Mouse (Mus musculus): Measurements from ENCODE around the gene 4932438A13Rik. TPM values are rescaled to one million over a fixed set of nuclear protein-coding genes. Genes with fewer than 3 reads are reported as not detected.

4932438A13Rik gene
- total RNA-seq (2022), result 10 to 100 TPM; 44.8 to 53.5 (median 46.3) TPM

GRCm38 (mm10) chr3:36862721-36863275, at the start of gene 4932438A13Rik:
Gene 4932438A13Rik (plus strand): TSS chr3:36863104.
- DNase-seq (ENCODE audit: low spot score), result peak; percentile 97

- DNase-seq (ENCODE audit: low spot score), result no peak
These were observed 46.3 kb upstream of the 4932438A13Rik start for GRCm38 (mm10) chr3:36816633-36817032.

DNA sequence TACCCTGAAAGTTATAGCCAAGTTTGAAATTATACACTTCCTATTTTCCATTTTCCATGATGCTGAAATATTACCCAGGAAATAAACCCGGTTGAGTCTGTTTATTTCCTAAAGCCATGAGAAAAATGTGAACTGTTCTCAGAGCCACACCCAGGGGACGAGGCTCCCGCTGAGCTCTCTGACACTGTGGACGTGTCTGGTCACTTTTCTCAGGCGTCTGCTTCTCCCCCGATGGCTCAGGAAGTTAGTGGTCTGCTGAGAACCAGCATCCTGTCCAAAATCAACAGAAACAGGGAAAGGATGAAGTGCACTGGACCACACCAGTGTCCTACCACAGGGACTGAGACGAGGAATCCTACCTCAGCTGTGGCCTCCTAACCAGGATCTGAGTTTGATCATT, 43.5 kb upstream of the 4932438A13Rik start:
- peak; percentile 57 for DNase-seq (ENCODE audit: low spot score)

- DNase-seq (ENCODE audit: low spot score), result no peak
These were observed 41.9 kb upstream of the 4932438A13Rik start for GRCm38 (mm10) chr3:36821037-36821436.

DNA sequence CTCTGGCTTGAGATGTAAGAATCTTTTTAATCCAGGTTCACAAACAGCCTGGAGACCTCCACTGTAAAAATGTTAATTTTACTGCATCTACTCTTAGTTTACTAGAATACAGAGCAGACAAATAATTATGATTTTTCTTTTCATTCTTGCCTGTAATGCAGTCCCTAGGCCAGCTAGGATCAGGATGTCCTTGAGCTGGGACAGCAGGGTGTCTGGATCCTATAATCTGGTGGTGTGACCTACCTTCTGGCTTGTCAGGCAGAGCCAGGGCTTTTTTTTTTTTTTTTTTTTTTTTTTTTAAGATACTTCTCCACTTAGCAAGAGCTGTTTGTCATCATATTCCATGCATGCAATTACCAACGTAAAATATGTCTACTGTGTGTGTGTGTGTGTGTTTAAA, 37.8 kb upstream of the 4932438A13Rik start:
- DNase-seq (ENCODE audit: low spot score), result no peak

- DNase-seq (ENCODE audit: low spot score), result no peak
These were observed 37.4 kb upstream of the 4932438A13Rik start for GRCm38 (mm10) chr3:36825554-36825953.

GRCm38 (mm10) chr3:36827274-36828025, 35.5 kb upstream of the 4932438A13Rik start:
- no peak for DNase-seq (ENCODE audit: low spot score)

DNA sequence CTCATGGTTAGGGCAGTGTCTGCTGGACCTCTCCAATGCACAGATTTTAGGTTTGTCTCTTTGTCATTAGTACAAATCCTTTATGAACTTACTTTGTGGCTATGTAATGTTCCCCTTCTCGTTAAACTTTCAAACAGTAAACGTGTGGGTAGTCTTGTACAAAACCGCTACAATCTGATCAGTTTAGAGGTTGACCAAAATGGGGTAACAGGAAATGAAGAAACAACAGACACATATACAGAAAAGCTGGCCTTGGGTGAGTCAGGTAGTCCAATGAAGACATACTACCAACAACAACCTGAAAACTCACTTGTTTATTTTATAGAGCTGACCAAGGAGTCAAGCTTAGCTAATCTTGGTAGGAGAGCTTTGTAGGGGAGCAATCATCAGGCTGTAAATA, 32.7 kb upstream of the 4932438A13Rik start:
- DNase-seq (ENCODE audit: low spot score), result no peak

- no peak for DNase-seq (ENCODE audit: low spot score)
These were observed 28.5 kb upstream of the 4932438A13Rik start for GRCm38 (mm10) chr3:36834426-36834825.

DNA sequence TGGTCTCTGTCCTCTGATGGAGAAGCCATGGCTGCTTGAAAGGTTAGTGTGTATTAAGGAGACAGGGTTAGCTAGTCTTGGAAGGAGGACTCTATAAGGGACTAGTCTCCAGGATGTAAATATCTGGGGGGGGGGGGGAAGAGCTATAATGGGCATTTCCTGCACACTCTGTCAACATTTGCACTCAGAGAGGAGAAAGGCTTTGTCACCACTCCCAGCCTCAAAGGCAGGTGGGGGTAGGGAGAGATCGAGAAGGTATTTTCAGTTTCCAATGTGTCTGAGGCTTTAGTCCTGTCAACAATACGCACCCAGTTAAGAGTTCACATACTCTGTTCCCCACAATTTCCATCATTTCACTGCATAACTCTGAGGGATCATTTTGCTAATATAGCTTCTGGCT, 28.1 kb upstream of the 4932438A13Rik start:
- DNase-seq (ENCODE audit: low spot score), result no peak

- no peak for DNase-seq (ENCODE audit: low spot score)
These were observed 27.2 kb upstream of the 4932438A13Rik start for GRCm38 (mm10) chr3:36835525-36836203.

DNA sequence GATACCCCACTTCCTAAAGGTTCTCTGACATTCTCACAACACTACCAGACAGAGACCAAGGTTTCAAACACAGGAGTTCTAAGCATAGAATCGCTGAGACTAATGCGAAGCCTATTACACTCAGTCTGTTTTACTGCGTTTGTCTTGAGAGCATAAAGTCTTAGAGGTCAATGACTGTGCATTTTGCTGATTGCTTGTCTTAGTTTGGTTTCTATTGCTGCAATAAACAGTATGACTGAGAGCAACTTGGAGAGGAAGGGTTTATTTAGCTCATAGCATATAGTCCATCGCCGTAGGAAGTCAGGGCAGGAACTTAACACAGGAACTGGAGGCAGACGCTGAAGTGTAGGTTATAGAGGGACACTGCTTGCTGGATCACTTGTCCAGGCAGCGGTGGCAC, 26.1 kb upstream of the 4932438A13Rik start:
- DNase-seq (ENCODE audit: low spot score), result no peak

- DNase-seq (ENCODE audit: low spot score), result peak; percentile 61
These were observed 22.0 kb upstream of the 4932438A13Rik start for GRCm38 (mm10) chr3:36840650-36841555.

DNA sequence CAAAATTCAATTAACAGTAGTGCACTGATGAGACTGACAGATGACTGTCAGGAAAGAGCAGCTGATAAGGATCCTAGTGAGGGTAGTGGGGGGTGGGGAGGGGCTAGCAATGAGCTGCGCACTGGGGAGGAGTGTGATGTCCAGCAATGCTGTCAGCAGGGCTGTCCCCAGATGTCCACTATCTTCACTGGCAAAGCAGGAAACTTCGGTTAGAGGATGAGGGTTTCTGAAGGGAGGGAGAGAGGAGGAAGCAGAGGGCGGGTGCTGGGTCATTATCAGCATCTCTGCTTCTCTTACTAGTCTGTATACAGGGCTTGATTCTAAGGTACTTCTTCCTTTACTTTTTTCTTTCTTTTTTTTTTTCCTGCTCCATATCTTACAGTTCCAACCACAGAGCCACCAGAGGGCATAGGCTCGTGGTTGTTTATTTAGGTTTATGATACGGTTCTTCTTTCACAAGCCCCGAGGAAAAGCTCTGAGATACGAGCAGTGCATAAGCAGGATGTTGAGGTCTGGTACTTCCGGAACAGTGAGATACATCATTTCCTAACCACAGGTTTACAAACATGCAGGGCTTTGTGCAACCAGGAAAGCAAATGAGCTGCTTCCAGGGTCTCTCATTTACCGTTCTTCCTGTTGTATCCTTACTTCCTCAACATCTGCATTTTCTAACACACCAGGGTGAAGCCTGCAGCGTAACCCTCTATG, 9.0 kb upstream of the 4932438A13Rik start:
- DNase-seq (ENCODE audit: low spot score), result no peak

- DNase-seq (ENCODE audit: low spot score), result no peak
These were observed 1.2 kb upstream of the 4932438A13Rik start for GRCm38 (mm10) chr3:36861411-36862410.

DNA sequence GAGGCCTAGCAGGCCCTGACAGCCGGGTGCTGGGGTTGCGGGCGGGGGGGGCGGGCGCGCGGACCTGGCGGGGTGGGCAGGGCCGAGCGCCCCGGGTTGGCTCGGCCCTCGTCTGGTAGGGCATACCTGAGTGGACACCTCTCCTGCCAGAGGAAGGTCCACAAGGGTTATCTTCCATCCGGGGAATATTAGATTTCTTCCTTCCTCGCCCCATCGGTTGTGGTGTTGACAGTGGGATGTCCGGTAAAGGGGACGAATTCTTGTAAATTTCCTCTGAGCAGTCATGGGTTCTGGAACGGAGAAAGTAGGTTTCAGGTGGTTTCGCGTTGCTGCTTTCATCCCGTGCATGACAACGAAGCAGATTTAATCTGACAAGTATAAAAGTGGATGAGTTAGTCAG, 523 bp downstream of the 4932438A13Rik start:
- peak; percentile 11 for DNase-seq (ENCODE audit: low spot score)

GRCm38 (mm10) chr3:36863881-36864280, 977 bp downstream of the 4932438A13Rik start:
- no peak for DNase-seq (ENCODE audit: low spot score)

- no peak for DNase-seq (ENCODE audit: low spot score)
These were observed 1.6 kb downstream of the 4932438A13Rik start for GRCm38 (mm10) chr3:36864466-36864865.

DNA sequence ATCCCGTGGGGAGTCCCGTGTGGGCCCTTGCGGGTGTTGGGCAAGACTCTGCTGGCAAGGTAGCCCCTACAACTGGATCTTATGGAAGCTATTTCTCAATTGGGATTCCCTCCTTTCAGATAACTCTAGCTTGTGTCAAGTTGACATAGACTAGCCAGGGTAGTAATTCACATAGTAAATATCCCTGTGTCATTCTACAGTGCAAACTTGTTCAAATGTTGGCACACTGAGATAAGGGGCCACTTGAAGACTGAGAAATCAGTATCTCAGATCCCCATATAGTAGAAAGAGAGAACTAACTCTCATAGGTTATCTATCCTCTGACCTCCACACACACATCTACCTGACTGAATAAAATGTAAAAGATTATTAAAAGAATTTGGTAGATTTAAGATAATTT, 42.5 kb downstream of the 4932438A13Rik start:
- DNase-seq (ENCODE audit: low spot score), result no peak

- DNase-seq (ENCODE audit: low spot score), result no peak
These were observed 54.9 kb downstream of the 4932438A13Rik start for GRCm38 (mm10) chr3:36917832-36918231.

Data from heart, adult 8-10 months (tissue).